Mouse (Mus musculus): ENCODE results near the gene Igsf8. TPM values are rescaled to one million over a fixed set of nuclear protein-coding genes. Genes with fewer than 3 reads are reported as not detected.

Gene Igsf8
- 159 and 162 TPM in 2 replicates for polyA plus RNA-seq (2012; rRNA removed)

DNA sequence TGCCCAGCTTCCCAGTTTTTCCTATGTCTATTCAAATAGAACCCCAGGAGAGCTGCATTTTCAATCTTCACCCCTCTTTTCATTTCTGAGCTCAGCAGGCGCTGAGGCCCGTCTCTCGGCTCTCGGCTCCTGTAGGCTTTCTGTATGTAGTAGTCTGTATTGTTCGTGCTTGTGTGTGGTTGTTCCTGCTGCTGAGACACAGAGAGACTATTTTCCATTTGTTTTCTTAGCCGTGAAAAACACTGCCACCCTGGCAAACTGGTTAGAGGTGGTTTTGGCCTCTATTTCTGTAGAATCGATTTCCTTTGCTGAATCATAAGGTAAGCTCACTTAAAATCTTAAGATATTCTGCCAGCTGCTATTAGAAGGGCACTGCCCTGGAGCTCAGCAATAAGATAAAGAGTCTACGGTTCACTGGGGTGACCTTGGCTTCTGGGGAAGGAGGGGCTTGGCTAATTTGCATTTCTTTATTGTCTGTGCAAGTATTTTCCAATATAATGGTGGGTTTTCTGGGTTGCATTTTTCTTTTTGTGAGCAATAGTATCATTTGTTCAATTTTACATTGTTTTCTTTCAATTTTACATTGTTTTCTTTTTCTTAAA, at the start of gene Igsf8:
Gene Igsf8, plus strand, starts transcription at position 165 of the 602 bp plus-strand sequence.
- Histone ChIP-seq H3K36me3 (ENCODE audit: control insufficient read depth, insufficient read depth, low read length) (no peaks in the 10 kb centered on the region), H3K4me3 (ENCODE audit: control insufficient read depth, insufficient read depth, low read length) (no peak within 1 kb of the TSS), H3K27me3 (ENCODE audit: control insufficient read depth, insufficient read depth, low read length) (no peaks in the 10 kb centered on the region), H3K27ac (ENCODE audit: control insufficient read depth, insufficient read depth, low read length) (no peak within 1 kb of the TSS), H3K4me1 (replicated peaks; ENCODE audit: control insufficient read depth, insufficient read depth, low read length) (no peaks in the 10 kb centered on the region)
- TF ChIP-seq POLR2A (IDR thresholded peaks at IDR 0.05; ENCODE audit: control insufficient read depth, extremely low read depth, insufficient read depth, low read length, poor library complexity) (no peak), CTCF (IDR thresholded peaks at IDR 0.05; ENCODE audit: borderline replicate concordance, control insufficient read depth, extremely low read depth, insufficient read depth, low read length, poor library complexity) (no peak)
- 91% methylated on average over 8 of the region's 8 CpGs for WGBS
- DNase-seq = no peak

DNA sequence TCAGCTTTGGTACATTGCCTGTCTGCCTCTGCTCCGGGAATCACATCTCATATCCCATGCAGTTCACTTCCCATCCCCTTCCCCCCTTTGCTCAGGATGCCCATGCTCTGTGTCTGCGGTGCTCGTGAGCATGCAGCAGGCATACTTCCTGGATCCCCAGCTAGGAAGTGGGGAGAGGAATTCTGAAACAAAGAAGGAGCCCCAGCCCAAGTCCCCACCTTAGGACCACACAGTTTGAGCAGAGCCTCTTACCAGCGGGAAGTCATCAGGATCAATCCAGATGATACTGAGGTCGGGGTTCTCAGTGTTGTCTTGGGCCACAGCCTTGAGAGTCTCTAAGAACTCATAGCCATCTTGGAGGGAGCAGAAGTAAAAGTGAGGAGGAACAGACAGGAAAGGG, 48.7 kb upstream of the Igsf8 start:
- Histone ChIP-seq H3K4me1 (replicated peaks; ENCODE audit: control insufficient read depth, insufficient read depth, low read length) (peaks cover 8% of the 10 kb centered on the region), H3K27ac (ENCODE audit: control insufficient read depth, insufficient read depth, low read length) (no peak overlapping the region), H3K36me3 (ENCODE audit: control insufficient read depth, insufficient read depth, low read length) (no peaks in the 10 kb centered on the region), H3K27me3 (ENCODE audit: control insufficient read depth, insufficient read depth, low read length) (no peaks in the 10 kb centered on the region), H3K4me3 (ENCODE audit: control insufficient read depth, insufficient read depth, low read length) (no peak overlapping the region)
- no peak for DNase-seq
- 91% methylated on average over 5 of the region's 5 CpGs for WGBS
- TF ChIP-seq POLR2A (IDR thresholded peaks at IDR 0.05; ENCODE audit: control insufficient read depth, extremely low read depth, insufficient read depth, low read length, poor library complexity) (no peak), CTCF (IDR thresholded peaks at IDR 0.05; ENCODE audit: borderline replicate concordance, control insufficient read depth, extremely low read depth, insufficient read depth, low read length, poor library complexity) (no peak)

DNA sequence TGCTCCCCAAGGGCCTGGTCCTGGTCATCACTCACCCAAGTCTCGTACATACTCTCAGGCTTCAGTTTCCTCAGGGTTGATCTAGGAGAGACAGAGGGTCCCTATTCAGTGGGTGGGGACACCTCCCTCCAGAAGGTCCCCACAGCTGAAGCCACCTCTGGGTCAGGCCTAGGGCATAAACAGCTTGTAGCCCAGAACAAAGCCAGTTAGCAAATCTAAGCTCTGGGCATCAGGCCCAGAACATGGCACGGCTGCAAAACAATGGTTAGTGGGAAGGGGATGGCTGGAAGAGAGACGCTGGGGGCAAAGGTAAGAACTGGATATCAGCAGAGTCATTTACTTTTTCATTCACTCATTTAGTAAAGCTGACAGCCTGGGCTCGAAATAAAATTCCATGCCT, 47.7 kb upstream of the Igsf8 start:
- Histone ChIP-seq H3K36me3 (ENCODE audit: control insufficient read depth, insufficient read depth, low read length) (no peaks in the 10 kb centered on the region), H3K4me1 (replicated peaks; ENCODE audit: control insufficient read depth, insufficient read depth, low read length) (peaks cover 8% of the 10 kb centered on the region), H3K27me3 (ENCODE audit: control insufficient read depth, insufficient read depth, low read length) (no peaks in the 10 kb centered on the region), H3K4me3 (ENCODE audit: control insufficient read depth, insufficient read depth, low read length) (no peak overlapping the region), H3K27ac (ENCODE audit: control insufficient read depth, insufficient read depth, low read length) (no peak overlapping the region)
- 93% methylated on average over 4 of the region's 4 CpGs for WGBS
- no peak for DNase-seq
- TF ChIP-seq POLR2A (IDR thresholded peaks at IDR 0.05; ENCODE audit: control insufficient read depth, extremely low read depth, insufficient read depth, low read length, poor library complexity) = no peak
- no peak for TF ChIP-seq CTCF (IDR thresholded peaks at IDR 0.05; ENCODE audit: borderline replicate concordance, control insufficient read depth, extremely low read depth, insufficient read depth, low read length, poor library complexity)

DNA sequence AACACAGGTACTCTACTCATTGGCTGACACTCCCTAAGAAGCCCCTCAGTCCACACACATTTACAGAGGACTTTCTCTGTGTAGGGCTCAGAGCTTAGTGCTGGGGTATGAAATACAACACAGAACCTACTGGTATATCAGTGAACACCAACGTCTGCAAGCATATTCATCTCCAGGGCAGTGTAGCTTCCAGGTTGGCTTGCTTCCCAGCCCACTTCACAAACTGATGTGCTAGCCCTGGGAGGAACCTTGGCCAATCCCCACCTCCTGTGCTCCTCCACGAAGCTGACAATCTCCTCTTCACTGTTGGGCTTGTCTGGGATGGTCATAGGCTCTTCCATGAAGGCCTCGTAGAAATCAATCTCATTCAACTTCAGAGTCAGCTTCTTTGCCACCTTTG, 46.7 kb upstream of the Igsf8 start:
- no peak for DNase-seq
- 49% methylated on average over 3 of the region's 3 CpGs for WGBS

DNA sequence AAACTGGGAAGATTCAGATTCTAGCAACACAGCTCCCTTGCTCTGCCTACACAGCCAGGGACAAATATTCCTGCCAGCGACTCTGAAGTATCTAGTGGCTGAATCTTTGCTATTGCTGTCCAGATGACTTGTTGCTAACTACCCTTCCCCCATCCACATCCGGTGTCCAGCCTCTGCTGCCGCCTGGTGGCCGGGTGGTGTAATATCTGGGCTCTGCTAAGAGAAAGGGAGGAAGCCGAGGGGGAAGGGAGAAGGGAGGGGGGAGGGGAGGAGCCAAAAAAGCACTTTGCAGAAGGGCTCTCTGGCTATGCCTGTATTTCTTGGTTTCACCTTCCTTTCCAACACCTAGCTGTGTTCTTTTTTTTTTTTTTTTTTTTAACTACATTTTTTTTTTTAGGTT, 44.3 kb upstream of the Igsf8 start:
- Histone ChIP-seq H3K36me3 (ENCODE audit: control insufficient read depth, insufficient read depth, low read length) (no peaks in the 10 kb centered on the region), H3K27me3 (ENCODE audit: control insufficient read depth, insufficient read depth, low read length) (no peaks in the 10 kb centered on the region), H3K4me3 (ENCODE audit: control insufficient read depth, insufficient read depth, low read length) (peak overlapping the region; percentile 18; the same call in 1 of the 2 replicates), H3K4me1 (replicated peaks; ENCODE audit: control insufficient read depth, insufficient read depth, low read length) (peaks cover 8% of the 10 kb centered on the region), H3K27ac (ENCODE audit: control insufficient read depth, insufficient read depth, low read length) (peak overlapping the region; percentile 32)
- DNase-seq = peak; percentile 96
- TF ChIP-seq POLR2A (IDR thresholded peaks at IDR 0.05; ENCODE audit: control insufficient read depth, extremely low read depth, insufficient read depth, low read length, poor library complexity) (no peak), CTCF (IDR thresholded peaks at IDR 0.05; ENCODE audit: borderline replicate concordance, control insufficient read depth, extremely low read depth, insufficient read depth, low read length, poor library complexity) (peak; percentile 93)
- WGBS = 0% methylated on average over 5 of the region's 5 CpGs

More for the DNA sequence above, 46.7 kb upstream of the Igsf8 start:
- no peaks in the 10 kb centered on the region for H3K27me3 ChIP-seq (ENCODE audit: control insufficient read depth, insufficient read depth, low read length)
- H3K4me1 ChIP-seq (replicated peaks; ENCODE audit: control insufficient read depth, insufficient read depth, low read length) = peaks cover 8% of the 10 kb centered on the region
- H3K27ac ChIP-seq (ENCODE audit: control insufficient read depth, insufficient read depth, low read length) = no peak overlapping the region
- no peak overlapping the region for H3K4me3 ChIP-seq (ENCODE audit: control insufficient read depth, insufficient read depth, low read length)
- no peaks in the 10 kb centered on the region for H3K36me3 ChIP-seq (ENCODE audit: control insufficient read depth, insufficient read depth, low read length)
- TF ChIP-seq CTCF (IDR thresholded peaks at IDR 0.05; ENCODE audit: borderline replicate concordance, control insufficient read depth, extremely low read depth, insufficient read depth, low read length, poor library complexity) (no peak), POLR2A (IDR thresholded peaks at IDR 0.05; ENCODE audit: control insufficient read depth, extremely low read depth, insufficient read depth, low read length, poor library complexity) (no peak)

DNA sequence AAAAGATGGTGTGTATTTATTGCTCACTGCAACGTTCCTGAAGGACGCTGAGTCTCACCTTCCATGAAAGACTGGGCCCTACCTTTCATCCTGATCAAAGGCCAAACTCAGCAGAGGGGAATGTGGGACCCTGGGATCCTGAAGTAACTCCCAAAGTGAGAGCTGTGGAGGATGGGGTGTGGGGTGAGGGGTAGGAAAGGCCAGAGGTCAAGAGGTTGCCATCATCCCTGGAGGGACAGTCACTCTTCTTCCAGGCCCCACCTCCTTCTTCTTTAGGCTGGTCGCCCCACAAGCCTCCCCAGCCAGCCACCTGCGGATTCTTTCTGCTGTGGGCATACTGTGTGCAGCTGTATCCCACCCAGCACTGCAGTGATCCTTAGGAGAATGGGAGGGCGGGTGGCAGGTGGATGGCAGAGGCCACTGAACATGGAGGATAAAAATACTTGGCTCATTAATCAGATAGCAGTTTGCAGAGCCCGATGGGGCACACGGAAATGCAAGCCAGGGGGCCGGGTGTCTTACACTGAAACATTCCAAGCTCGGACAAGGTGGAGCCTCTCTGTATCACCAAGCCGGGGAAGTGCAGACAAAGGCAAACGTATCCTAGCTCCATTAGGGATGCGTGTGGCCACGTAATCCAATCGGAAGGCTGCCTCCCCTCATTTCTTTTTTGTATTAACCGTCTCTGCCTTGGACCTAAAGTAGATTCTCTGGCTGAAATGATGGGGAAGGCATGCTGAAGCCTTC, 43.1 kb upstream of the Igsf8 start:
- Histone ChIP-seq H3K36me3 (ENCODE audit: control insufficient read depth, insufficient read depth, low read length) (no peaks in the 10 kb centered on the region), H3K4me3 (ENCODE audit: control insufficient read depth, insufficient read depth, low read length) (no peak overlapping the region), H3K27ac (ENCODE audit: control insufficient read depth, insufficient read depth, low read length) (no peak overlapping the region), H3K27me3 (ENCODE audit: control insufficient read depth, insufficient read depth, low read length) (no peaks in the 10 kb centered on the region), H3K4me1 (replicated peaks; ENCODE audit: control insufficient read depth, insufficient read depth, low read length) (peaks cover 8% of the 10 kb centered on the region)
- DNase-seq = no peak
- 93% methylated on average over 15 of the region's 15 CpGs for WGBS
- TF ChIP-seq POLR2A (IDR thresholded peaks at IDR 0.05; ENCODE audit: control insufficient read depth, extremely low read depth, insufficient read depth, low read length, poor library complexity) (no peak), CTCF (IDR thresholded peaks at IDR 0.05; ENCODE audit: borderline replicate concordance, control insufficient read depth, extremely low read depth, insufficient read depth, low read length, poor library complexity) (no peak)
